Mouse (Mus musculus) forebrain, embryonic 16.5 days (tissue): ENCODE results near the gene Poldip3. TPM values are rescaled to one million over a fixed set of nuclear protein-coding genes. Genes with fewer than 3 reads are reported as not detected.

Experiments
- ATAC-seq: fragments of 200-750 bp; cut with Nextera tagmentation; 2 replicates; pipeline ENCODE4 v1.8.0; 2017; ENCODE audit warnings: mild to moderate bottlenecking, moderate library complexity
- H3K27ac ChIP-seq: fragments of 300-500 bp; sonication (generic); 2 replicates; pipeline ENCODE4 v1.5.1; 2014; ENCODE audit warnings: low read length, control low read depth
- H3K27me3 ChIP-seq: fragments of 300-500 bp; sonication (generic); replicated peaks from 2 replicates; pipeline ENCODE4 v1.6.1; 2014; ENCODE audit warnings: low read length; ENCODE audit not compliant: control insufficient read depth, insufficient read depth
- H3K36me3 ChIP-seq: fragments of 300-500 bp; sonication (generic); 2 replicates; pipeline ENCODE4 v1.6.1; 2014; ENCODE audit not compliant: control insufficient read depth, insufficient read depth
- H3K4me1 ChIP-seq: fragments of 300-500 bp; sonication (generic); replicated peaks from 2 replicates; pipeline ENCODE4 v1.6.1; 2014; ENCODE audit warnings: low read length; ENCODE audit not compliant: control insufficient read depth, insufficient read depth
- H3K4me2 ChIP-seq: fragments of 300-500 bp; sonication (generic); 2 replicates; pipeline ENCODE4 v1.6.1; 2014; ENCODE audit warnings: mild to moderate bottlenecking, low read length, control low read depth
- H3K4me3 ChIP-seq: fragments of 300-500 bp; sonication (generic); replicated peaks from 2 replicates; pipeline ENCODE4 v1.5.1; 2014; ENCODE audit warnings: mild to moderate bottlenecking, low read length, control low read depth
- H3K9ac ChIP-seq: fragments of 300-500 bp; sonication (generic); replicated peaks from 2 replicates; pipeline ENCODE4 v1.6.1; 2014; ENCODE audit warnings: low read depth, low read length, control low read depth
- H3K9me3 ChIP-seq: fragments of 300-500 bp; sonication (generic); 2 replicates; pipeline ENCODE4 v1.6.1; 2016; ENCODE audit warnings: low read length; ENCODE audit not compliant: control insufficient read depth
- WGBS: fragments of 180-500 bp; shearing (Covaris S2); extraction: QIAGEN DNeasy Blood & Tissue Kit; methylation state at CpG from one replicate; pipeline ENCODE4 v1.1.7; 2014; 5-methylcytosine and 5-hydroxymethylcytosine counted together
- polyA plus RNA-seq: library from polyadenylated mRNA; unstranded; fragments of >200 nt; fragmentation: Nextera tagmentation; extraction: Ambion mirVana; gene quantifications from 2 replicates; pipeline ENCODE4 v1.2.1, GENCODE M21; 2015

Poldip3 gene
- 154 and 160 TPM in 2 replicates for polyA plus RNA-seq

GRCm38 (mm10) chr15:83149196-83150072 is at the start of gene Poldip3:
TSS of gene Poldip3 (minus strand) at chr15:83149384.
- ATAC-seq: peak; percentile 93
- Histone ChIP-seq H3K4me2 (peak within 1 kb of the TSS; percentile 61), H3K27me3 (no peaks in the 10 kb centered on the region), H3K4me3 (peak within 1 kb of the TSS; percentile 87), H3K36me3 (peaks cover 5% of the 10 kb centered on the region), H3K9ac (peak within 1 kb of the TSS; percentile 98), H3K4me1 (peaks cover 15% of the 10 kb centered on the region), H3K9me3 (no peaks in the 10 kb centered on the region), H3K27ac (peak within 1 kb of the TSS; percentile 99)
- WGBS: under 1% methylated on average over 56 of the region's 56 CpGs

DNA sequence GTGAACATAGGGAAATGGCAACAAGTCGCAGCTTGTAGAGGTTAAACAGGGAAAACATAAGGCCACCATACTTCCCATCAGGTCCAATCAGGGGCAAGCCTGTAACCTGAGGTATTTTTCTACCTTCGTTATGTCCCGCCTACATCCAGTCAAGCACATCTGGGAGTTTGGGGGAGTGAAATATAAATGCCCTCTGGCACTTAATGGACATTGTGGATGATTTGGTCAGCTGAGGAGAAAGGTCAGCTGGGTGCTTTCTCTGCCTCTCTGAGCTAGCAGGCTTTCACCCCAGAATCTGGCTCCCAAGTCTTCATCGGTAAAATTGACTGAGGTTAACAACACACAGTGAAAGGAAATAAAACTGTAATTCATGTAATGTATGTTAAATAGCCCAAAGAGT is 44.2 kb upstream of the Poldip3 start:
- ATAC-seq: no peak
- Histone ChIP-seq H3K27ac (no peak overlapping the region), H3K4me2 (no peak overlapping the region), H3K4me1 (no peaks in the 10 kb centered on the region), H3K27me3 (no peaks in the 10 kb centered on the region), H3K9me3 (no peaks in the 10 kb centered on the region), H3K36me3 (no peaks in the 10 kb centered on the region), H3K9ac (no peak overlapping the region), H3K4me3 (no peak overlapping the region)
- 96% methylated on average over 4 of the region's 4 CpGs for whole genome bisulfite sequencing

DNA sequence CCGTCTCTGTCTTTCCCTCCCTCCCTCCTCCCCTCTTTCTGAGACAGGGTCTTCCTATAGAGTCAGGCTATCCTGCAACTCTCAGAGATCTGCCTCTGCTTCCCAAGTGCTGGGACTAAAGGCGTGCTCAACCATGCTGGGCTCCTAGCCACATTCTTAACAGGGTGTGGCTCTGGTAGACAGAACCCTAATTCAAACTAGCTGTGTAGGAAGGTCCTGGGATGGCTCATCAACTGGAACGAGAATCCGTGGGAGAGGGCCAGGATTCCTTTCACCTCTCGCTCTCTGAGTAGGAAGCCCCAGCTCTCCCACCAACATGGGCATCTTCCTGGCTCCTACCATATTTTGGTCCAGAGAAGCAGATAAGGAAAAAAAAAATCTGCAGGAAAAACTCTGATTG is 33.2 kb upstream of the Poldip3 start:
- no peaks in the 10 kb centered on the region for H3K4me1 ChIP-seq
- H3K27me3 ChIP-seq: no peaks in the 10 kb centered on the region
- H3K9ac ChIP-seq: no peak overlapping the region
- H3K36me3 ChIP-seq: no peaks in the 10 kb centered on the region
- ATAC-seq: no peak
- no peak overlapping the region for H3K4me2 ChIP-seq
- no peak overlapping the region for H3K27ac ChIP-seq
- H3K9me3 ChIP-seq: no peaks in the 10 kb centered on the region
- 75% methylated on average over 5 of the region's 5 CpGs for WGBS
- no peak overlapping the region for H3K4me3 ChIP-seq

GRCm38 (mm10) chr15:83181800-83182330 is 32.7 kb upstream of the Poldip3 start:
- 52% methylated on average over 4 of the region's 4 CpGs for WGBS
- Histone ChIP-seq H3K4me3 (no peak overlapping the region), H3K4me2 (no peak overlapping the region), H3K36me3 (no peaks in the 10 kb centered on the region), H3K9ac (no peak overlapping the region), H3K27ac (no peak overlapping the region), H3K27me3 (no peaks in the 10 kb centered on the region), H3K9me3 (no peaks in the 10 kb centered on the region), H3K4me1 (no peaks in the 10 kb centered on the region)
- ATAC-seq: no peak

DNA sequence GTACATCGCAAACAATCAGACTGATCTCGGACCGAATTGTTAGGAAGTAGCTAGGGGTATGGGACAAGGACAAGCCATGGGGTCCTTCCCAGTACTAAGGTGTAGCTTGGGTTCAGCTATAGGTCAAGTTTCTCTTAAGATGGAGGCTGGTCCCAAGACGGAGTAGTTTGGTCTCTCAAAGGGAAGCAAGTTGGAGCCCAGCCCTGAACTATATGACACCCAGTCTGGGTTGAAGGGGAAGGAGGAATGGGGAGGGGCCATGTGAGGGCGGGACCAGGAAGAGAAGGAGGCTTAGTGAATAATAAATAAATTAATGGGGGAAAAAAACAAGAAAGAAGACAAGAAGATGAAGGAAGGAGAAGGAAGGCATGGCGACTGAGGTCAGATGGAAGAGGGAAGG is 30.8 kb upstream of the Poldip3 start:
- Histone ChIP-seq H3K9me3 (no peaks in the 10 kb centered on the region), H3K27me3 (no peaks in the 10 kb centered on the region), H3K4me1 (no peaks in the 10 kb centered on the region), H3K9ac (no peak overlapping the region), H3K4me2 (no peak overlapping the region), H3K36me3 (no peaks in the 10 kb centered on the region), H3K4me3 (no peak overlapping the region), H3K27ac (no peak overlapping the region)
- 86% methylated on average over 6 of the region's 6 CpGs for whole genome bisulfite sequencing
- ATAC-seq: no peak

DNA sequence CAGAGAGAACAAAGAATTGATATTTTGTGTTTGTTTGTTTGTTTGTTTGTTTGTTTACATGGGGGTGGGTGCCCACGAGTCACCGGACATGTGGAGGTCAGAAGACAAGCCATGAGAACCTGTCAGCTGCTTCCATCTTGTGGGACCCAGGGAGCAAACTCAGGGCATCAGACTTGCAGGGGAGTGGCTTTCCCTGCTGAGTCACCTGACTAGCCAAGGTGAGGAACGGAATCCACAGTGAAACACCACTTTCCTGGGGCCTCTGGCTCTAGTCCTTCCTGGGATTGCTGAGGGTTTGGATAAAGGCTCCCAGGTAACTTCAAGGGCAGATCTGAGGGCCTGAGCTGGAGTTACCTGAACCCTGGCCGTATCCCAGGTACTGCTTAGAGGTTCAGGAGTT is 27.5 kb upstream of the Poldip3 start:
- Histone ChIP-seq H3K27me3 (no peaks in the 10 kb centered on the region), H3K27ac (no peak overlapping the region), H3K9ac (no peak overlapping the region), H3K4me2 (no peak overlapping the region), H3K4me1 (peaks cover 6% of the 10 kb centered on the region), H3K4me3 (no peak overlapping the region), H3K9me3 (no peaks in the 10 kb centered on the region), H3K36me3 (no peaks in the 10 kb centered on the region)
- 81% methylated on average over 4 of the region's 4 CpGs for WGBS
- ATAC-seq: no peak

DNA sequence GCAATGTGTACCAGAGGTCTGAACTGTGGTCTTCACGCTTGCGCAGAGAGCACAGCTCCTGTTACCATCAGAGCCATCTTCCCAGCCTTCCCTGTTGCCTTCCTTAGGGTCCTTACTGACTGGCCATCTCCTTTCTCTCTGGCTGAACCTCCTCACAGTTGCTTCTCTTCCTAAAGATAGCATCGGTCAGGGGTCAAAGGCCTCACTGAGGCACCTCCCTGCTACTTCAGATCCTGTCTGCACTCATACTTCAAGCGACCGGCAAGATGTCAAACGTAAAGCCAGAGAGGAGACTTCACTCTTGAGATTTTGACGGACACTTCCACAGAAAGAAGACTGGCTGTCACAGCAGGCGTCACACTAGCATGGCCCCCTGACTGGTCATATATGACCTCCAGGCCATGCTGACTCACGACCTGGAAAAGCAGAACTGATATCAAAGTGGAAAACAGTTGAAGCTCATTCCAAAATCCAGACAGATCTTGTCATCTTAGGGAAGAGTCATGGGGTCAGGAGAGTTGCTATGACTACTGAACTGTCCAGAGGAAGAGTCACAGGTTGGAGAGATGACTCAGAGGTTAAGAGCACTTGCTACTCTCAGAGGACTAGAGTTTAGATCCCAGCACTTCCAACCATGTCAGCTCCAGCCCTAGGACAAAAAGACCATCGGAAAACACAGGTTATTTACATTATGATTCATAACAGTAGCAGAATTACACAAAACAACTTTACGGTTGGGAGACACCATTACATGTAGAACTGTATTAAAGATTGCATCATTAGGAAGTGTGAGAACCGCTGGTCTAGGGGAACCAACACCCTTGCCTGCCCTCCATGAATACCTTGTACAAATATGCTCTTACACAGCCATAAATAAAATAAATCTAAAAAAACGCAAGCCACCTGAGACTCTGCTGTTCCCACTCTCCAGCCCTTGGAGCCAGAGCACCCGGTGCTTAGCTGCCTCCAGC is 25.0 kb upstream of the Poldip3 start:
- WGBS: 93% methylated on average over 14 of the region's 14 CpGs
- H3K4me2 ChIP-seq: no peak overlapping the region
- no peaks in the 10 kb centered on the region for H3K27me3 ChIP-seq
- H3K4me1 ChIP-seq: peaks cover 20% of the 10 kb centered on the region
- H3K9me3 ChIP-seq: no peaks in the 10 kb centered on the region
- H3K4me3 ChIP-seq: no peak overlapping the region
- no peak overlapping the region for H3K27ac ChIP-seq
- no peak overlapping the region for H3K9ac ChIP-seq
- no peaks in the 10 kb centered on the region for H3K36me3 ChIP-seq
- ATAC-seq: no peak

- H3K4me2 ChIP-seq: peak within 1 kb of the TSS; percentile 94
- peaks cover 20% of the 10 kb centered on the region for H3K4me1 ChIP-seq
- H3K36me3 ChIP-seq: no peaks in the 10 kb centered on the region
- ATAC-seq: peak; percentile 62
- peak within 1 kb of the TSS; percentile 89 for H3K4me3 ChIP-seq
- H3K9ac ChIP-seq: peak within 1 kb of the TSS; percentile 88
- WGBS: 37% methylated on average over 28 of the region's 28 CpGs
- H3K27me3 ChIP-seq: no peaks in the 10 kb centered on the region
- no peaks in the 10 kb centered on the region for H3K9me3 ChIP-seq
- H3K27ac ChIP-seq: peak within 1 kb of the TSS; percentile 88
Observed at GRCm38 (mm10) chr15:83172492-83173429, 23.6 kb upstream of the Poldip3 start, which contains the start of gene Cyb5r3. TSS of gene Cyb5r3 (minus strand) at chr15:83172592.
